Mouse (Mus musculus): Measurements from ENCODE around the gene Gm7137. TPM values are rescaled to one million over a fixed set of nuclear protein-coding genes. Genes with fewer than 3 reads are reported as not detected.
"Not testable (repeated sequence)": the region's sequence is repeated elsewhere in the genome, so short reads cannot be mapped to it uniquely, and the experiment has no call there.

Gene Gm7137
- polyA plus RNA-seq (2015; fragmentation: Nextera tagmentation; extraction: Ambion mirVana) = not detected in 2 replicates

- not testable (repeated sequence) for H3K4me1 ChIP-seq; H3K4me3 ChIP-seq; H3K4me2 ChIP-seq (replicated peaks); H3K27ac ChIP-seq (replicated peaks); H3K9ac ChIP-seq (replicated peaks); H3K36me3 ChIP-seq; H3K9me3 ChIP-seq; ATAC-seq (replicated peaks); H3K27me3 ChIP-seq
- 41% methylated on average over 1 of the region's 1 CpGs for WGBS
Measured at GRCm38 (mm10) chr10:77787876-77788275, at the start of gene Gm7137. Gene Gm7137 (minus strand): TSS chr10:77788200.

DNA sequence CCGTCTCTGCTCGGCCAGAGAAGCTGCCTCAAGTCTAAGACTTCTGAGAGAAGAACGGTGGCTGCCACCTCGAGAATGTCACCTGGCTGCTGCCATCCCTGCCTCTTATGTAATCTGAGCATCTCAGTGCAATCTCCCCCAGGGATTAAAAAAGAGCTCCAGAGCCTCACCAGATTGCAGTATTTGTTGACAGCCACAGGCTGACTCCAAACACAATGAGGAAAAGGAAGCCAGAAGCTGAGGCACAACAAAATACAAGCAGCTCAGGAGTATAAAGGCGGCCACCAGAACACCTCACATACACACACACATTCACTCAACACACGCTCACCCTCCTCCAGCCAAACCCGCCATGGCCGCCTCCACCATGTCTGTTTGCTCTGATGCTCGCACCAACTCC is 47.6 kb upstream of the Gm7137 start, which contains the start of gene Krtap10-10:
Gene Krtap10-10, plus strand, starts transcription at position 301 of the 400 bp plus-strand sequence.
- H3K27me3 ChIP-seq = no peaks in the 10 kb centered on the region
- H3K4me2 ChIP-seq (replicated peaks) = no peak within 1 kb of the TSS
- no peaks in the 10 kb centered on the region for H3K9me3 ChIP-seq
- no peak within 1 kb of the TSS for H3K27ac ChIP-seq (replicated peaks)
- H3K4me1 ChIP-seq = no peaks in the 10 kb centered on the region
- H3K9ac ChIP-seq (replicated peaks) = no peak within 1 kb of the TSS
- H3K4me3 ChIP-seq = no peak within 1 kb of the TSS
- no peaks in the 10 kb centered on the region for H3K36me3 ChIP-seq
- WGBS = 77% methylated on average over 9 of the region's 9 CpGs
- no peak for ATAC-seq (replicated peaks)

DNA sequence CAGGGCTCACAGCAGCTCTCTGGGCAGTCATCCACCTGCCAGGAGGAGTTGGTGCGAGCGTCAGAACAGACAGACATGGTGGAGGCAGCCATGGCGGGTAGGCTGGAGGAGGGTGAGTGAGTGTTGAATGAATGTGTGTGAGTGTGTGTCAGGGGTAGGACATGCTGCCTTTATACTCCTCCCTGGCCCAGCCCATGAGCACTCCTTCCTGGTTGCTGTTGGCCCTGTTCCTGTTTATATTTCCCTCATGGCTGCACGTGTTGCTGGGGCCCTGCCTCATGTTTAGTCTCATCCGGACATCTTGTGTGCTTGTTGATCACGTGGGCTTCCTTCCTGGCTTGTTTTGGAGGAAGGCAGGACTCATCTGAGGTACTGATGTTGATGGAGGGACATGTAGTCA is 39.0 kb upstream of the Gm7137 start, which contains the start of gene Krtap10-4:
Gene Krtap10-4, minus strand, starts transcription at position 145 of the 400 bp plus-strand sequence.
- Histone ChIP-seq H3K4me1 (no peaks in the 10 kb centered on the region), H3K9me3 (no peaks in the 10 kb centered on the region), H3K36me3 (no peaks in the 10 kb centered on the region), H3K9ac (replicated peaks) (no peak within 1 kb of the TSS), H3K4me2 (replicated peaks) (no peak within 1 kb of the TSS), H3K27me3 (no peaks in the 10 kb centered on the region), H3K4me3 (no peak within 1 kb of the TSS), H3K27ac (replicated peaks) (no peak within 1 kb of the TSS)
- WGBS = 72% methylated on average over 6 of the region's 6 CpGs
- ATAC-seq (replicated peaks) = no peak

- Histone ChIP-seq H3K9ac (replicated peaks) (no peak overlapping the region), H3K4me1 (no peaks in the 10 kb centered on the region), H3K36me3 (no peaks in the 10 kb centered on the region), H3K27me3 (no peaks in the 10 kb centered on the region), H3K9me3 (no peaks in the 10 kb centered on the region), H3K4me2 (replicated peaks) (no peak overlapping the region), H3K27ac (replicated peaks) (no peak overlapping the region), H3K4me3 (no peak overlapping the region)
- no peak for ATAC-seq (replicated peaks)
- 17% methylated on average over 4 of the region's 4 CpGs for WGBS
Measured at GRCm38 (mm10) chr10:77819203-77819602, 31.2 kb upstream of the Gm7137 start.

DNA sequence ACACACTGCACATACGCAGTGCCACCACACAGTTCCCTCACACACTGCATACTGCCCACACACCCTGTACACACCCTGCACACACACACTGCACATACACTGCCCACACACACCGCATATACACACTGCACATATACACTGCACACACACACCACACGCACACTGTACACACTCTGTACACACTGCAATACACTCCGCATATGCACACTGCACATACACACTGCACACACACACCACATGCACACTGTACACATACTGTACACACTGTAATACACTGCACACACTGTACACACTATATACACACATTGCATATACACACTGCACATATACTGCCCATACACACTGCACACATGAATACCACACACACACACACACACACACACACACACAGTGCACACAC is 30.5 kb upstream of the Gm7137 start:
- 94% methylated on average over 4 of the region's 4 CpGs for WGBS
- Histone ChIP-seq H3K27ac (replicated peaks) (no peak overlapping the region), H3K36me3 (no peaks in the 10 kb centered on the region), H3K27me3 (no peaks in the 10 kb centered on the region), H3K9me3 (no peaks in the 10 kb centered on the region), H3K4me1 (no peaks in the 10 kb centered on the region), H3K4me2 (replicated peaks) (no peak overlapping the region), H3K9ac (replicated peaks) (no peak overlapping the region), H3K4me3 (no peak overlapping the region)
- no peak for ATAC-seq (replicated peaks)

DNA sequence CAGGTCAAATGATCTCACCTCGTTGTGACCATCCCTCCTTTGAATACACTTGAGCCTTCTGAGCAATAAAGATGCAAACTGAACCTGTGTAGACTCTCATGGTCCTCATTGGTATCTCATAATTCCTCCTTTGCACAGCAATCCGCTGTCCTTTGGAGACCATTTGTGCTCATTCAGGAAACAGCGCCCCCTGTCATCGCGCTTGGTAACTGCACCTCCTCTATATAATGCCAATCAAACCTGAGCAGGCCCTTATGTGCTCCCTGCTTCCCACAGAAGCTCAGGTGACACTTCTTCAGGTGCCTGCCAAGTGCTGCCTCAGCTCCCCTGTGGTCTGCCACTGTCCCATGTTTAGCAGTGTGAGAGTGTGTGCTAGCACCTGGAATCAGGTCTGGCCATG is 27.5 kb upstream of the Gm7137 start:
- WGBS = 30% methylated on average over 5 of the region's 5 CpGs
- no peak overlapping the region for H3K4me2 ChIP-seq (replicated peaks)
- H3K9me3 ChIP-seq = no peaks in the 10 kb centered on the region
- H3K9ac ChIP-seq (replicated peaks) = no peak overlapping the region
- H3K36me3 ChIP-seq = no peaks in the 10 kb centered on the region
- no peak for ATAC-seq (replicated peaks)
- H3K4me3 ChIP-seq = no peak overlapping the region
- no peaks in the 10 kb centered on the region for H3K27me3 ChIP-seq
- no peak overlapping the region for H3K27ac ChIP-seq (replicated peaks)
- no peaks in the 10 kb centered on the region for H3K4me1 ChIP-seq

- H3K4me2 ChIP-seq (replicated peaks) = no peak within 1 kb of the TSS
- 45% methylated on average over 4 of the region's 4 CpGs for WGBS
- H3K36me3 ChIP-seq = no peaks in the 10 kb centered on the region
- no peaks in the 10 kb centered on the region for H3K27me3 ChIP-seq
- H3K9me3 ChIP-seq = no peaks in the 10 kb centered on the region
- H3K9ac ChIP-seq (replicated peaks) = no peak within 1 kb of the TSS
- H3K4me3 ChIP-seq = no peak within 1 kb of the TSS
- no peak for ATAC-seq (replicated peaks)
- no peak within 1 kb of the TSS for H3K27ac ChIP-seq (replicated peaks)
- no peaks in the 10 kb centered on the region for H3K4me1 ChIP-seq
Measured at GRCm38 (mm10) chr10:77814382-77814781, 26.4 kb upstream of the Gm7137 start, which contains the start of gene Gm2696. Gene Gm2696 (plus strand): TSS chr10:77814682.

- no peak within 1 kb of the TSS for H3K4me2 ChIP-seq (replicated peaks)
- H3K9ac ChIP-seq (replicated peaks) = no peak within 1 kb of the TSS
- no peaks in the 10 kb centered on the region for H3K36me3 ChIP-seq
- no peaks in the 10 kb centered on the region for H3K4me1 ChIP-seq
- WGBS = 71% methylated on average over 5 of the region's 5 CpGs
- no peak within 1 kb of the TSS for H3K27ac ChIP-seq (replicated peaks)
- H3K9me3 ChIP-seq = no peaks in the 10 kb centered on the region
- H3K27me3 ChIP-seq = no peaks in the 10 kb centered on the region
- H3K4me3 ChIP-seq = no peak within 1 kb of the TSS
- no peak for ATAC-seq (replicated peaks)
Measured at GRCm38 (mm10) chr10:77811743-77812142, 23.7 kb upstream of the Gm7137 start, which contains the start of gene Gm9507. Gene Gm9507 (minus strand): TSS chr10:77811843.

DNA sequence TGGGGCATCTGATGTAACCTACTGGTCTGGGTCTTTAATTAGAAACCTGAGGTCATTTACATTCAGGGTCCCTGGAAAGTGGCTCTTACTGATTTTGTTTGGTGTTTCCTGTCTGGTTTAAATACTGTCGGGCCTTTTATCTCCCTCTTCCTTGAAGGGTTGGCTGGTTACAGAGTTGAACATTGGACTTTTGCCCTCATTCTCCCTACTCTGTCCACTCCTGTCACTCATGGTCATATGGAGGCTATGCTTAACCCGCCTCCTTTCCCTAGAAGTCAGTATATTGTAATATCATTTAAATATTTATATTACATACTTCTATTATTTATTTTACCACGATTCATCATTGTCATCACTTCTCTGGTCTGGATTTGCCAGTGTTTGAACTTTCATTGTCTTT is 16.1 kb upstream of the Gm7137 start:
- Histone ChIP-seq H3K9me3 (no peaks in the 10 kb centered on the region), H3K4me1 (no peaks in the 10 kb centered on the region), H3K4me2 (replicated peaks) (no peak overlapping the region), H3K27ac (replicated peaks) (no peak overlapping the region), H3K4me3 (no peak overlapping the region), H3K27me3 (no peaks in the 10 kb centered on the region), H3K36me3 (no peaks in the 10 kb centered on the region), H3K9ac (replicated peaks) (no peak overlapping the region)
- ATAC-seq (replicated peaks) = no peak
- 77% methylated on average over 3 of the region's 3 CpGs for WGBS

DNA sequence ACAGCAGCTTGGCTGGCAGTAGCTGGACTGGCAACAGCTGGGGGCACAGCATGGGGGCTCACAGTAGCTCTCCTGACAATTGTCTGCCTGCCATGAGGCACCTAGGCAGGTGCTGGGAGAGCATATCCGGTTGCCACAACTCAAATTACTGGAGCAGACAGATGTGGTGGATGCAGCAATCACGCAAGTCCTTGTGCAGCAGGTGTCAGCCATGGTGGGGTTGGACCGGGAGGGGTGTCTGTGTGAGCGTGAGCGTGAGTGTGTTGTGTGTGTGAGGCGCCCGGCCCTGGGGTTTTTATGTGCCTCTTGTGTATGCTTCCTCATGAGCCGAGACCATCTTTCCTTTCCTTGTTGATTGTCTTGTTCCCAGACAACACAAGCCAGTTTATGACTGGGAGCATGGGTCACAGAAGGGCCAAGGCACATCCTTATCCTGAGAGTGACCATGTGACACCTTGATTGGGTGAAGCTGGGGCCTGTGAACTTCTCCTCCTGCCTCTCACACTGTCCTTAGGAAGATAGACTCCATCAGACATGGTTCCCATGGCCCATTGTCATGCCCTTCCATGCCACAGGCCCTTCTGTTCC is 11.0 kb upstream of the Gm7137 start, which contains the start of gene Gm19668:
Gene Gm19668, minus strand, starts transcription at position 213 of the 588 bp plus-strand sequence.
- ATAC-seq (replicated peaks) = no peak
- 61% methylated on average over 8 of the region's 8 CpGs for WGBS
- H3K4me3 ChIP-seq = no peak within 1 kb of the TSS
- no peak within 1 kb of the TSS for H3K4me2 ChIP-seq (replicated peaks)
- H3K4me1 ChIP-seq = no peaks in the 10 kb centered on the region
- H3K27ac ChIP-seq (replicated peaks) = peak within 1 kb of the TSS; percentile 48; the same call in 1 of the 2 replicates
- H3K9me3 ChIP-seq = no peaks in the 10 kb centered on the region
- no peaks in the 10 kb centered on the region for H3K27me3 ChIP-seq
- H3K9ac ChIP-seq (replicated peaks) = no peak within 1 kb of the TSS
- H3K36me3 ChIP-seq = no peaks in the 10 kb centered on the region

DNA sequence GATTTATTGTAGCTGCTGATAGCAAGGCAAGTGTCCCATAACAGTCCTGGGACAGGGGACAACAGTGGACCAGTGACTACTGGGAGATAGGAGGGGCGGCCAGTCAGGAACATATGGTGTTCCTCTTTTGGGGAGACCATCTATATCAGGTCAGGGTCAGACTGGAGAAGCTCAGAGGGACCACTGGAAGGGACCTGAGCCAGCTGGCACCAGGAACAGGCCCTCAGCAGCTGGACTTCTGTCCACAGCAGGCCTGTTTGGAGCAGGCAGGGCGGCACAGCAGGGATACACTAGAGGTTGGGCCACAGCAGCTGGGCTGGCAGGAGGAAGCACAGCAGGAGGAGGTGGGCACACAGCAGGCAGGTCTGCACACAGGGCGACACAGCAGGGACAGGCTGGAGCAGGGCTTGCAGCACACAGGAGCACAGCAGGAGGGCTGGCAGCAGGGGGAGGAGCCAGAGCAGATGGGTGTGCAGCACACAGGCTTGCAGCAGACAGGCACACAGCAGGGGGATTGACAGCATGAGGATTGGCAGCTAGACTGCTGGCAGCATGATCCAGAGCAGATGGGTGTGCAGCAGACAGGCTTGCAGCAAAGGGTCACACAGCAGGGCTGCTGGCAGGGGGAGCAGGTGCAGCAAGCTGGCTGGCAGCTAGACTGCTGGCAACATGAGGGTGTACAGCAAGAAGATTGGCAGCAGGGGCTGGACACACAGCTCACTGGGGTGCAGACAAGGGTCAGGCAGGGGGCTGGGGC is 10.3 kb upstream of the Gm7137 start:
- not testable (repeated sequence) for H3K36me3 ChIP-seq; ATAC-seq (replicated peaks); H3K27me3 ChIP-seq; H3K4me2 ChIP-seq (replicated peaks); H3K9ac ChIP-seq (replicated peaks); H3K4me1 ChIP-seq; H3K9me3 ChIP-seq; H3K4me3 ChIP-seq
- H3K27ac ChIP-seq (replicated peaks) = peak overlapping the region; percentile 48; the same call in 1 of the 2 replicates
- 34% methylated on average over 3 of the region's 3 CpGs for WGBS

GRCm38 (mm10) chr10:77797677-77798076 is 9.7 kb upstream of the Gm7137 start:
- Histone ChIP-seq H3K27me3 (no peaks in the 10 kb centered on the region), H3K4me3 (no peak overlapping the region), H3K36me3 (no peaks in the 10 kb centered on the region), H3K27ac (replicated peaks) (peak overlapping the region; percentile 48; the same call in 1 of the 2 replicates), H3K9ac (replicated peaks) (no peak overlapping the region), H3K4me2 (replicated peaks) (no peak overlapping the region), H3K4me1 (no peaks in the 10 kb centered on the region), H3K9me3 (no peaks in the 10 kb centered on the region)
- WGBS = 15% methylated on average over 3 of the region's 3 CpGs
- no peak for ATAC-seq (replicated peaks)
